In the genomic region with DNA sequence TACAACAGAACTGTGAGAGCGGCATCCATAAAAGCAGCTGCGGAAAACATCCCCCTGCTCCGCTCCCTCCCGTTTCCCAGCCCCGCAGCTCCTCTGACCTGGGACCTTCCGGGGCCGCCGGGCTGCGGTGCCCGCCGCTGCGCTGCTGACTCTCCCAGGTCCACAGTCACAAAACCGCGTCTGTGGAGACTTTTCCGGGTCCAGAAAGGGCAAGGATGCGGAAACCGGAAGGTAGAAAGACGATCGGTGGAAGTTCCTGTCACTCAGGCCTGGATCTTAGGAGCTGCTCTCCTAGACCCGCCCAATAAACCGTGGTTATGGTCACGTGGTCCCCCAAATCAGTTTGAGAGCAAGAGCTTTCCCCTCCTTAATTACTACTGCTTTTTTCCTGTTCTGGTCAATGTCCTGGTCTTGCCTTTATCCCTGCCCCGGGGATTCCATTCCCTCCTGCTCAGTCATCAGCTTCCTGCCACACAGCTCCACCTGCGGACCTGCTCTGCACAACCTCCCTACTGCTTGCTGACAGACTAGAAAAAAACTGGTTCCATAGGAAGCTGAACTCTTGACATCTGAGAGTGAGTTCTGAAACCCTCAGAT, we compare ENCODE assay signal across 7 mouse cellular contexts. TPM values are rescaled to one million over a fixed set of nuclear protein-coding genes. Genes with fewer than 3 reads are reported as not detected.
A peak's percentile ranks its signal among the peaks of the same experiment; 100 is the strongest.
DNase-seq lines count a peak whose midpoint lies in the region; ATAC-seq and TF ChIP-seq lines count a peak whose summit lies in the region.
"Not testable (repeated sequence)": the region's sequence is repeated elsewhere in the genome, so short reads cannot be mapped to it uniquely, and the experiment has no call there.

A gene (minus strand): TSS at position 471 of the 597 bp plus-strand sequence.

- ATAC-seq in intestine, postnatal 0 days = peak; percentile 100

- TF ChIP-seq CTCF in intestine, postnatal 0 days (IDR thresholded peaks at IDR 0.05; ENCODE audit: low read depth) = peak; percentile 40

- not testable (repeated sequence) for H3K36me3 ChIP-seq in intestine, postnatal 0 days (ENCODE audit: control insufficient read depth, insufficient read depth)
- peaks cover 15% of the 10 kb centered on the region for H3K36me3 ChIP-seq in midbrain, embryonic 10.5 days

- peak within 1 kb of the TSS; percentile 75 for H3K4me2 ChIP-seq in intestine, postnatal 0 days (replicated peaks; ENCODE audit: low read depth)

- peak within 1 kb of the TSS; percentile 62 for H3K9ac ChIP-seq in intestine, postnatal 0 days (ENCODE audit: low read depth, low read length)

- H3K4me1 ChIP-seq in intestine, postnatal 0 days (replicated peaks; ENCODE audit: control insufficient read depth, insufficient read depth, low read length); midbrain, embryonic 10.5 days: not testable (repeated sequence)

- WGBS in intestine, postnatal 0 days = under 1% methylated on average over 24 of the region's 24 CpGs
- 2% methylated on average over 24 of the region's 24 CpGs for WGBS in midbrain, embryonic 10.5 days

- intact Hi-C loops in left cerebral cortex, postnatal 36 days (cut with DNase I) = not testable (repeated sequence)

- H3K27me3 ChIP-seq in intestine, postnatal 0 days (replicated peaks; ENCODE audit: control insufficient read depth, insufficient read depth, low read length); midbrain, embryonic 10.5 days (ENCODE audit: low read depth, poor library complexity, severe bottlenecking): not testable (repeated sequence)

- H3K27ac ChIP-seq in intestine, postnatal 0 days (ENCODE audit: low read depth, low read length) = peak within 1 kb of the TSS; percentile 46; the same call in 1 of the 2 replicates
- peak within 1 kb of the TSS; percentile 85 for H3K27ac ChIP-seq in midbrain, embryonic 10.5 days (replicated peaks)

- peak; percentile 46 for DNase-seq in adrenal gland, adult 8-10 months
- peak; percentile 55 for DNase-seq in embryo, embryonic 9.5 days (ENCODE audit: extremely low spot score)
- peak; percentile 38 for DNase-seq in gonadal fat pad, adult 2 months (ENCODE audit: low read depth)
- DNase-seq in left cerebral cortex, postnatal 36 days (ENCODE audit: low spot score in 2 of 2) = peak; percentile 62 to 64
- peak; percentile 68 for DNase-seq in midbrain, embryonic 10.5 days (ENCODE audit: low spot score)
- peak; percentile 56 to 66 for DNase-seq in right cerebral cortex, postnatal 36 days (ENCODE audit: low spot score in 2 of 2)

- peak within 1 kb of the TSS; percentile 69 for H3K4me3 ChIP-seq in intestine, postnatal 0 days (ENCODE audit: low read depth, low read length)
- H3K4me3 ChIP-seq in midbrain, embryonic 10.5 days = peak within 1 kb of the TSS; percentile 75

- H3K9me3 ChIP-seq in intestine, postnatal 0 days (ENCODE audit: control insufficient read depth); midbrain, embryonic 10.5 days (replicated peaks): not testable (repeated sequence)

RNA-seq across cellular contexts. Expression of the gene that starts here (rescaled TPM):
- total RNA-seq in adrenal gland, adult 8-10 months (2022) = 1 to 10 TPM; 1.7 to 4.4 (median 2.3) TPM
- 0.80 and 1.2 TPM in 2 replicates for polyA plus RNA-seq in gonadal fat pad, adult 2 months (2012; rRNA removed)
- 11.0 and 14.9 TPM in 2 replicates for polyA plus RNA-seq in intestine, postnatal 0 days (2015; fragmentation: Nextera tagmentation; extraction: Ambion mirVana)
- total RNA-seq in left cerebral cortex, postnatal 36 days (2021) = 1 to 10 TPM; 4.9 to 5.4 TPM
- 6.6 and 8.1 TPM in 2 replicates for polyA plus RNA-seq in midbrain, embryonic 10.5 days (2016; fragmentation: Nextera tagmentation; extraction: Ambion mirVana)

Comparison
In these comparisons a context has a peak if more than half of its experiments do, and no peak if none do; other contexts are left out.
1. Peak in every context shown above with its lines: DNase-seq, ATAC-seq, H3K4me3 ChIP-seq and H3K27ac ChIP-seq.